In genomic region chr5:104115890-104116289, GRCm38 (mm10) we compare ENCODE assay signal across 11 mouse cellular contexts. TPM values are rescaled to one million over a fixed set of nuclear protein-coding genes. Genes with fewer than 3 reads are reported as not detected.
DNase-seq lines count a peak whose midpoint lies in the region; ATAC-seq and TF ChIP-seq lines count a peak whose summit lies in the region.
"Had no signal": no experiment of that assay in that cellular context is flagged by ENCODE, and none has a peak within 500 bp of the region (broad histone marks: within the 10 kb centered on the region; RNA-seq: fewer than 3 reads in every experiment).

No protein-coding gene starts in this region.

- H3K9me3 ChIP-seq in heart, postnatal 0 days (replicated peaks; ENCODE audit: control insufficient read depth, low read length) = no peaks in the 10 kb centered on the region
- H3K9me3 ChIP-seq in liver, postnatal 0 days (ENCODE audit: low read length) = no peaks in the 10 kb centered on the region

- 35% methylated on average over 4 of the region's 4 CpGs for WGBS in heart, adult 2 months
- 44% methylated on average over 4 of the region's 4 CpGs for WGBS in heart, postnatal 0 days
- WGBS in liver, postnatal 0 days (ENCODE audit: insufficient replicate concordance) = 83% methylated on average over 4 of the region's 4 CpGs

- H3K27ac ChIP-seq in heart, adult 2 months = peak overlapping the region; percentile 96
- H3K27ac ChIP-seq in heart, postnatal 0 days (ENCODE audit: low read depth) = peak overlapping the region; percentile 86
- no peak overlapping the region for H3K27ac ChIP-seq in liver, postnatal 0 days (ENCODE audit: low read depth)
- H3K27ac ChIP-seq: macrophage had no signal

- peaks cover 5% of the 10 kb centered on the region for H3K36me3 ChIP-seq in heart, adult 2 months (ENCODE audit: control insufficient read depth, insufficient read depth, low read length)
- no peaks in the 10 kb centered on the region for H3K36me3 ChIP-seq in heart, postnatal 0 days (replicated peaks; ENCODE audit: control insufficient read depth, insufficient read depth, low read length)
- H3K36me3 ChIP-seq in liver, postnatal 0 days (replicated peaks; ENCODE audit: insufficient read depth, low read length) = no peaks in the 10 kb centered on the region
- H3K36me3 ChIP-seq: G1E had no signal

- no peak overlapping the region for H3K9ac ChIP-seq in heart, adult 2 months (ENCODE audit: low read depth, low read length)
- no peak overlapping the region for H3K9ac ChIP-seq in heart, postnatal 0 days (replicated peaks; ENCODE audit: low read depth, low read length)
- H3K9ac ChIP-seq in liver, postnatal 0 days (replicated peaks) = no peak overlapping the region

- no peaks in the 10 kb centered on the region for H3K79me2 ChIP-seq in heart, adult 2 months (replicated peaks; ENCODE audit: control insufficient read depth, insufficient read depth, low read length)

- peaks cover 11% of the 10 kb centered on the region for H3K4me1 ChIP-seq in heart, adult 2 months (ENCODE audit: control insufficient read depth, insufficient read depth, low read length)
- H3K4me1 ChIP-seq in heart, postnatal 0 days (ENCODE audit: control insufficient read depth, insufficient read depth) = peaks cover 25% of the 10 kb centered on the region
- no peaks in the 10 kb centered on the region for H3K4me1 ChIP-seq in liver, postnatal 0 days (ENCODE audit: insufficient read depth)

- TF ChIP-seq CTCF in heart, adult 2 months (IDR thresholded peaks at IDR 0.05) = peak; percentile 18; the same call in 1 of the 2 replicates
- no peak for TF ChIP-seq CTCF in heart, postnatal 0 days (IDR thresholded peaks at IDR 0.05; ENCODE audit: low read depth)
- TF ChIP-seq CTCF in liver, postnatal 0 days (IDR thresholded peaks at IDR 0.05; ENCODE audit: low read depth) = no peak

- TF ChIP-seq POLR2A in heart, adult 2 months (IDR thresholded peaks at IDR 0.05; ENCODE audit: insufficient read depth, low read depth, low read length) = no peak; the same call in 1 of the 2 replicates

- intact Hi-C loops in heart, adult 2 months (cut with DNase I) = loop anchor here (1.0 kb wide), 1 partner anchor 12 kb away; no protein-coding TSS in a partner anchor

- peak; percentile 30 to 83 for DNase-seq in layer of hippocampus, adult 18-20 months (ENCODE audit: low spot score in 2 of 2)
- no peak for DNase-seq in layer of hippocampus, adult 9-10 months (ENCODE audit: low spot score)
- DNase-seq in heart, adult 2 months = peak; percentile 31 to 56
- DNase-seq in heart, postnatal 0 days (ENCODE audit: low spot score) = peak; percentile 60
- peak; percentile 86 for DNase-seq in lung, postnatal 10 days
- no peak for DNase-seq in adrenal gland, adult (ENCODE audit: inconsistent age in 2 of 2, low spot score in 1 of 2)
- no peak for DNase-seq in liver, postnatal 0 days
- DNase-seq in cerebellum, adult 11 months = no peak
- DNase-seq: thymus, postnatal 25 days had no signal

- ATAC-seq in heart, postnatal 0 days (ENCODE audit: insufficient read depth, low read depth) = no peak
- ATAC-seq in liver, postnatal 0 days = no peak

- no peaks in the 10 kb centered on the region for H3K27me3 ChIP-seq in heart, adult 2 months (ENCODE audit: control insufficient read depth, insufficient read depth, low read length)
- no peaks in the 10 kb centered on the region for H3K27me3 ChIP-seq in heart, postnatal 0 days (ENCODE audit: control insufficient read depth, insufficient read depth, low read length)
- no peaks in the 10 kb centered on the region for H3K27me3 ChIP-seq in liver, postnatal 0 days (ENCODE audit: insufficient read depth, low read length)

- 0 out of 2 replicates have a peak, but pooled peaks have one; percentile 18 for TF ChIP-seq EP300 in heart, adult 2 months (IDR thresholded peaks at IDR 0.05; ENCODE audit: insufficient read depth, low read depth, low read length)
- TF ChIP-seq EP300 in heart, postnatal 0 days (IDR thresholded peaks at IDR 0.05; ENCODE audit: low read depth) = no peak
- no peak for TF ChIP-seq EP300 in liver, postnatal 0 days (IDR thresholded peaks at IDR 0.05; ENCODE audit: low read depth)

- H3K4me2 ChIP-seq in heart, postnatal 0 days (ENCODE audit: low read depth, low read length) = no peak overlapping the region
- H3K4me2 ChIP-seq in liver, postnatal 0 days (ENCODE audit: low read depth, low read length) = no peak overlapping the region

- H3K4me3 ChIP-seq in heart, adult 2 months = peak overlapping the region; percentile 9; the same call in 1 of the 2 replicates
- no peak overlapping the region for H3K4me3 ChIP-seq in heart, postnatal 0 days (ENCODE audit: low read depth, low read length)
- no peak overlapping the region for H3K4me3 ChIP-seq in liver, postnatal 0 days (ENCODE audit: low read depth, low read length)

RNA-seq across cellular contexts. Expression of gene Sparcl1, which starts 2.4 kb away (rescaled TPM):
- total RNA-seq in layer of hippocampus, adult 18-20 months (2021) = 1,000 to 10,000 TPM; 1,467 to 1,533 TPM
- total RNA-seq in heart, adult 2 months (2021) = 100 to 1,000 TPM; 182 to 219 TPM
- 122 and 281 TPM in 2 replicates for polyA plus RNA-seq in heart, adult 2 months (2012; rRNA removed)
- total RNA-seq in heart, postnatal 0 days (2014; rRNA removed; ENCODE audit: low replicate concordance) = 123 and 168 TPM in 2 replicates
- polyA plus RNA-seq in heart, postnatal 0 days (2015; fragmentation: Nextera tagmentation; extraction: Ambion mirVana) = 97.3 and 99.0 TPM in 2 replicates
- polyA plus RNA-seq in liver, postnatal 0 days (2015; fragmentation: Nextera tagmentation; extraction: Ambion mirVana) = 5.2 and 6.3 TPM in 2 replicates
- total RNA-seq: G1E had no signal
- polyA plus RNA-seq: G1E, macrophage had no signal

RNA-seq across cellular contexts. Expression of gene Gm17660, which starts 38.5 kb away (rescaled TPM):
- not detected for total RNA-seq in layer of hippocampus, adult 18-20 months (2021)
- not detected for total RNA-seq in heart, adult 2 months (2021)
- not detected in 2 replicates for polyA plus RNA-seq in heart, adult 2 months (2012; rRNA removed)
- not detected in 2 replicates for total RNA-seq in heart, postnatal 0 days (2014; rRNA removed; ENCODE audit: low replicate concordance)
- not detected in 2 replicates for polyA plus RNA-seq in heart, postnatal 0 days (2015; fragmentation: Nextera tagmentation; extraction: Ambion mirVana)
- polyA plus RNA-seq in liver, postnatal 0 days (2015; fragmentation: Nextera tagmentation; extraction: Ambion mirVana) = not detected in 2 replicates
- total RNA-seq: G1E had no signal
- polyA plus RNA-seq: G1E, macrophage had no signal

RNA-seq across cellular contexts. Expression of gene Dspp, which starts 54.6 kb away (rescaled TPM):
- total RNA-seq in layer of hippocampus, adult 18-20 months (2021) = under 1 TPM in 1 of 2 experiments, not detected in 1; 0.08 TPM
- not detected for total RNA-seq in heart, adult 2 months (2021)
- polyA plus RNA-seq in heart, adult 2 months (2012; rRNA removed) = not detected in 2 replicates
- total RNA-seq in heart, postnatal 0 days (2014; rRNA removed; ENCODE audit: low replicate concordance) = not detected in 2 replicates
- polyA plus RNA-seq in heart, postnatal 0 days (2015; fragmentation: Nextera tagmentation; extraction: Ambion mirVana) = not detected in 2 replicates
- polyA plus RNA-seq in liver, postnatal 0 days (2015; fragmentation: Nextera tagmentation; extraction: Ambion mirVana) = not detected in 2 replicates
- polyA plus RNA-seq: G1E, macrophage had no signal

Comparison
In these comparisons a context has a peak if more than half of its experiments do, and no peak if none do; other contexts are left out.
1. DNase-seq: peak in layer of hippocampus, adult 18-20 months (2 of 2), heart, adult 2 months (2 of 2), heart, postnatal 0 days (single experiment) and lung, postnatal 10 days (single experiment); none in layer of hippocampus, adult 9-10 months (single experiment), adrenal gland, adult (0 of 2), liver, postnatal 0 days (single experiment) and cerebellum, adult 11 months (single experiment).